Mouse (Mus musculus): Measurements from ENCODE around the gene 2210017I01Rik.

Gene 2210017I01Rik

DNA sequence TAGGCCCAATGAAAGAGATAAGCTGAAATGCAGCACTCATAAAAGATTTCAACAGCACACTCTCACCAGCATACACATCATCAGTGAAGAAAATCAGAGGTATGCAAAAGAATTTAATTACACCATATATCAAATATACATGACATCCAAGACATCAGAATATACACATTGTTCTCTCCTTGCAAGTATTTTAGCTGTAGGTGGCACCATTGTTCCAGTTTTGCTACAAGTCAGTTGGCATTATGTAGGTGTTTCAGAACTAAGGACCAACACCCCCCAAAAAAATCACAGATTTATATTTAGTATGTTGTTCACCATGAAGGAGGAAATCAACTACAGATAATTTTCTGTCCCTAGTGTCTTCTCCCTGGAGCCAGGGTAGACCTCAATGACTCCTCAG, 41.9 kb downstream of the 2210017I01Rik start:
- no peak for DNase-seq (ENCODE audit: low spot score)

Measured in embryo, embryonic 10.5 days (tissue).